Mouse (Mus musculus): Measurements from ENCODE around the gene 1700018F24Rik.
"Not testable (repeated sequence)": the region's sequence is repeated elsewhere in the genome, so short reads cannot be mapped to it uniquely, and the experiment has no call there.

Gene 1700018F24Rik

DNA sequence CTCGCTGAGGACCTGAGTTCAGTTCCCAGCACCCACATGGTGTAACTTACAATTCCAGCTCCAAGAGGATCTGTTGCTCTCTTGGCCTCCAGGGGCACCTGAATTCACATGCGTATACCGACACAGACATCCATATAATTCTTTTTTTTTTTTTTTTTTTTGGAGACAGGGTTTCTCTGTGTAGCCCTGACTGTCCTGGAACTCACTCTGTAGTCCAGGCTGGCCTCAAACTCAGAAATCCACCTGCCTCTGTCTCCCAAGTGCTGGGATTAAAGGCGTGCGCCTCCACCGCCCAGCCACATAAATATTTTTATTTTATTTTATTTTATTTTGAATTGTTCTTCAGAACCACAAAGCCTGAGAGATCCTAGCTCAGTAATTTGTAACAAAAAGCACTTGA lies 40.4 kb downstream of the 1700018F24Rik start:
- not testable (repeated sequence) for DNase-seq

DNA sequence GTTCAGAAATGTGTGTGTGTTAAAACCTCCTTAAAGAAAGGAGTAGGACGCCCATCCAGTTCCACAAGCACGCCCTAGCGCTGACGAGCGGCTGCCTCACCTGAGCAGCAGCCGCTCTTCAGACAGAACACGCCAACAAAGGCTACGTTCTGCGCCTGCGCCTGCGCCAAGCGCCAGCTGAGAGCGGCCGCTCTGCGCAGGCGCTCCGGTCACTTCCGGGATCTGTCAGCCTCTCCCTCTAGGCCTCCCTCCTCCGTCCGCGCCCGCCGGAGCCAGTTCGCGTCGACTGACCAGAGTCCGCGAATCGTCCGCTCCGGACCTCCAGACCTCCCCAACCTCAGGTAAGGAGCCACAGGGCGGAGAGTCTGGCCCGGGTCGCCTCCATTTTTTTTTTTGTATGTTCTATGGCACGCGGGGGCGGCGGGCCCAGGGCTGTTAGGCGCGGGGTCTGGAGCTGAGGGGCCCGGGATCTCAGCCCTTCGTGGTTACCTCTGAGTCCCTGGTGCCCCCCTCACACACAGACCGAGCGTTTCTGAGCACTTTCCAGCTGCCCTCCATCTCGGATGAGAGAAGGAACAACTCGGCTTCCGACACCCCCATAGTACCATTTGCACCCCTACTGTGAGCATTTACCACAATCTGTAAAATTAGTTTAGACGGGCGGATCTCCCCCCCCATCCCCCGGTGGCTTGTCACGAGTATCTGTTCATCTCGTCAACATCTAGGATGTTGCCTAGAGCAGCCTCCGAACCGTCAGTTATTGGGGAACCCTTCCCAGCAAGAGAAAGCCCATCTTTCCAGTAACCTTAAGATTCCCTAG lies 41.1 kb downstream of the 1700018F24Rik start, which contains the start of the genes Arpc1a and Kpna7:
Gene Arpc1a (plus strand): TSS at position 199 of the 820 bp plus-strand sequence.
Gene Kpna7 (minus strand): TSS at position 399 of the 820 bp plus-strand sequence.
- peak; percentile 93 to 95 for DNase-seq

DNA sequence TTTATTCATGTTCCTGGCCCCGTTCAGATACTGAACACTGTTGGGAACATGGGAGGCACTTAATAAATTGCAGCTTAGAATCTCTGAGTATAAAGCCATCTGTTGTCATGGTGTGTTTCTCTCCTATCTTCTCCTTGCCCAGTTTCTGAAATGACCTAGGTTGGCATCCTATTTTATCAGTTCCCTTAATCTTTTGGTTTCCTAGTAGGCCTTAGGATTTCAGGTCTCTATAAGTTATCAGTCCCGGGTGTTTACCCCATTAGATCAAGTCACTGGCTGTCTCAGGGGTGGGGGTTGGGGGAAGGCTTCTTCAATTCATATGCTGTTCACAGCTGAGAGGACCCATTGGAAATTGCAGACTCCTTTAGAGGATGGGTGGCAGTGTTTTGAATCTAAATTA lies 42.0 kb downstream of the 1700018F24Rik start:
- DNase-seq: no peak

DNA sequence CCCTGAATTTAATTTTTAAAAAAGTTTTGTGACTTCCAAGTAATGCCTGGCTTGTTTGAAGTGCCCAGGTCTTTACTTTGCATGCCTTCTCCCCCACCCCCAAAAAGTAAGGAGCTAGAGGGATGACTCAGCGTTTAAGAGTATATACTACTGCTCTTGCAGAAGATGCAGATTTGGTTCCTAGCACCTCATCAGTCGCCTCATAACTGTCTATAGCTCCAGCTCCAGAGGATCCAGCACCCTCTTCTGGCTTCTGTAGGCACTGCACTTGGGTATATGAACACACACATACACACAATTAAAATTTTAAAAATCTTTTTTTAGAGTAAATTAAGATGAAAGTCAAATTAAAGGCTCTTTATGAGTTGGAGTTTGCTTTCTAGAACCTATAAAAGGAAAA lies 45.4 kb downstream of the 1700018F24Rik start:
- DNase-seq: no peak

DNA sequence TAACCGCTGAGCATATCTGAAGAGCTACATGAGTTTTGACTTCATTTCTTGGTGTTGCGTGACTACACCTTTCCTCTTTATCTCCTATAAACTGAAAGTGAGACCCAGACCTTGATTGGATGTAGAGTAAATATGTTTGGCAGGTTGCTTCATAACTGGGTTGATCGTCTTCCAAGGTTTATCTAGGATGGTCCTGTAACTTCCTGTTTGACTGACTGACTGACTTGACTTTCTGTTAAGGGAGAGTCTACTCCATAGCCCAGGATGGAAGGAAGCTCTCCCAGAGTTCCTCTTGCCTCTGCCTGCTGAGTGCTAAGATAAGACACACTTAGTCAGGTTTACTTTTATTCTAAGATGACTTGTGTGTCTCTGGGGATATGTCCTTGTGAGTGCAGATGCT lies 47.1 kb downstream of the 1700018F24Rik start:
- no peak for DNase-seq

All from thymus, postnatal 36 days (tissue).